Mouse (Mus musculus): ENCODE measurements at regions not wholly inside any gene's neighbourhood (a gene's known extent, or its start where the extent isn't known, plus 50 kb on each side); places are given as distances from the start of the nearest gene placed in this dataset.
A peak's percentile ranks its signal among the peaks of the same experiment; 100 is the strongest.

- Histone ChIP-seq H3ac (ENCODE audit: control insufficient read depth, insufficient read length) (no peak overlapping the region), H3K36me3 (ENCODE audit: control insufficient read depth, insufficient read depth) (no peaks in the 10 kb centered on the region), H3K27me3 (ENCODE audit: control insufficient read depth, insufficient read depth, insufficient read length) (no peaks in the 10 kb centered on the region), H3K4me3 (no peak overlapping the region), H3K4me2 (ENCODE audit: low read depth) (no peak overlapping the region), H3K79me2 (ENCODE audit: control insufficient read depth, insufficient read depth) (no peaks in the 10 kb centered on the region)
- TF ChIP-seq MYOG (IDR thresholded peaks at IDR 0.05; ENCODE audit: control insufficient read depth in 1 of 3, insufficient read depth in 1 of 3, insufficient read length in 2 of 3, low read depth in 2 of 3) (no peak), E2F4 (IDR thresholded peaks at IDR 0.05; ENCODE audit: insufficient read depth) (no peak), SRF (IDR thresholded peaks at IDR 0.05; ENCODE audit: control insufficient read depth, insufficient read length, low read depth) (no peak), CEBPB (IDR thresholded peaks at IDR 0.05; ENCODE audit: insufficient read depth, poor library complexity, severe bottlenecking) (no peak), MYOD1 (IDR thresholded peaks at IDR 0.05; ENCODE audit: control insufficient read depth in 1 of 3, insufficient read length in 2 of 3, low read depth in 2 of 3) (no peak), POLR2A (IDR thresholded peaks at IDR 0.05; ENCODE audit: insufficient read length, low read depth) (no peak), USF1 (IDR thresholded peaks at IDR 0.05; ENCODE audit: low read depth) (no peak), POLR2AphosphoS2 (IDR thresholded peaks at IDR 0.05; ENCODE audit: insufficient read length, low read depth) (no peak), TCF12 (IDR thresholded peaks at IDR 0.05; ENCODE audit: insufficient read depth, poor library complexity, severe bottlenecking) (no peak)
Measured at GRCm38 (mm10) chr15:72135992-72136617, 1698.3 kb upstream of the Gm6569 start.

- Histone ChIP-seq H3ac (ENCODE audit: control insufficient read depth, insufficient read length) (no peak overlapping the region), H3K4me3 (no peak overlapping the region), H3K36me3 (ENCODE audit: control insufficient read depth, insufficient read depth) (no peaks in the 10 kb centered on the region), H3K79me2 (ENCODE audit: control insufficient read depth, insufficient read depth) (no peaks in the 10 kb centered on the region), H3K27me3 (ENCODE audit: control insufficient read depth, insufficient read depth, insufficient read length) (no peaks in the 10 kb centered on the region), H3K4me2 (ENCODE audit: low read depth) (no peak overlapping the region)
- TF ChIP-seq MYOG (IDR thresholded peaks at IDR 0.05; ENCODE audit: control insufficient read depth in 1 of 3, insufficient read depth in 1 of 3, insufficient read length in 2 of 3, low read depth in 2 of 3) (no peak), E2F4 (IDR thresholded peaks at IDR 0.05; ENCODE audit: insufficient read depth) (no peak), REST (IDR thresholded peaks at IDR 0.05; ENCODE audit: insufficient read depth, insufficient read length) (no peak), POLR2A (IDR thresholded peaks at IDR 0.05; ENCODE audit: insufficient read length, low read depth) (no peak), CEBPB (IDR thresholded peaks at IDR 0.05; ENCODE audit: insufficient read depth, poor library complexity, severe bottlenecking) (no peak), USF1 (IDR thresholded peaks at IDR 0.05; ENCODE audit: low read depth) (no peak), TCF3 (IDR thresholded peaks at IDR 0.05; ENCODE audit: insufficient read length, low read depth) (no peak), SRF (IDR thresholded peaks at IDR 0.05; ENCODE audit: control insufficient read depth, insufficient read length, low read depth) (no peak), MYOD1 (IDR thresholded peaks at IDR 0.05; ENCODE audit: control insufficient read depth in 1 of 3, insufficient read length in 2 of 3, low read depth in 2 of 3) (no peak), TCF12 (IDR thresholded peaks at IDR 0.05; ENCODE audit: insufficient read depth, poor library complexity, severe bottlenecking) (no peak), POLR2AphosphoS2 (IDR thresholded peaks at IDR 0.05; ENCODE audit: insufficient read length, low read depth) (no peak), MAX (IDR thresholded peaks at IDR 0.05; ENCODE audit: low read depth) (no peak)
Measured at GRCm38 (mm10) chr15:72140122-72140521, 1694.2 kb upstream of the Gm6569 start.

- no peaks in the 10 kb centered on the region for H3K36me3 ChIP-seq (ENCODE audit: control insufficient read depth, insufficient read depth)
- no peak overlapping the region for H3ac ChIP-seq (ENCODE audit: control insufficient read depth, insufficient read length)
- no peaks in the 10 kb centered on the region for H3K79me2 ChIP-seq (ENCODE audit: control insufficient read depth, insufficient read depth)
- TF ChIP-seq SRF (IDR thresholded peaks at IDR 0.05; ENCODE audit: control insufficient read depth, insufficient read length, low read depth): no peak
- TF ChIP-seq MYOD1 (IDR thresholded peaks at IDR 0.05; ENCODE audit: control insufficient read depth in 1 of 3, insufficient read length in 2 of 3, low read depth in 2 of 3): no peak
- TF ChIP-seq TCF12 (IDR thresholded peaks at IDR 0.05; ENCODE audit: insufficient read depth, poor library complexity, severe bottlenecking): no peak
- TF ChIP-seq E2F4 (IDR thresholded peaks at IDR 0.05; ENCODE audit: insufficient read depth): no peak
- no peaks in the 10 kb centered on the region for H3K27me3 ChIP-seq (ENCODE audit: control insufficient read depth, insufficient read depth, insufficient read length)
- H3K4me2 ChIP-seq (ENCODE audit: low read depth): no peak overlapping the region
- no peak overlapping the region for H3K4me3 ChIP-seq
Measured at GRCm38 (mm10) chr15:72150581-72150980, 1683.8 kb upstream of the Gm6569 start.

- Histone ChIP-seq H3ac (ENCODE audit: control insufficient read depth, insufficient read length) (no peak overlapping the region), H3K36me3 (ENCODE audit: control insufficient read depth, insufficient read depth) (no peaks in the 10 kb centered on the region), H3K4me3 (no peak overlapping the region), H3K27me3 (ENCODE audit: control insufficient read depth, insufficient read depth, insufficient read length) (no peaks in the 10 kb centered on the region), H3K79me2 (ENCODE audit: control insufficient read depth, insufficient read depth) (no peaks in the 10 kb centered on the region), H3K4me2 (ENCODE audit: low read depth) (no peak overlapping the region)
- TF ChIP-seq E2F4 (IDR thresholded peaks at IDR 0.05; ENCODE audit: insufficient read depth) (no peak), MAX (IDR thresholded peaks at IDR 0.05; ENCODE audit: low read depth) (no peak), REST (IDR thresholded peaks at IDR 0.05; ENCODE audit: insufficient read depth, insufficient read length) (no peak), TCF12 (IDR thresholded peaks at IDR 0.05; ENCODE audit: insufficient read depth, poor library complexity, severe bottlenecking) (no peak)
Measured at GRCm38 (mm10) chr15:72158505-72158904, 1675.9 kb upstream of the Gm6569 start.

- Histone ChIP-seq H3K4me3 (no peak overlapping the region), H3K36me3 (ENCODE audit: control insufficient read depth, insufficient read depth) (no peaks in the 10 kb centered on the region), H3K79me2 (ENCODE audit: control insufficient read depth, insufficient read depth) (no peaks in the 10 kb centered on the region), H3K27me3 (ENCODE audit: control insufficient read depth, insufficient read depth, insufficient read length) (no peaks in the 10 kb centered on the region), H3K4me2 (ENCODE audit: low read depth) (no peak overlapping the region), H3ac (ENCODE audit: control insufficient read depth, insufficient read length) (no peak overlapping the region)
- peak; percentile 94 for TF ChIP-seq MAX (IDR thresholded peaks at IDR 0.05; ENCODE audit: low read depth)
- TF ChIP-seq REST (IDR thresholded peaks at IDR 0.05; ENCODE audit: insufficient read depth, insufficient read length): peak; percentile 90
- TF ChIP-seq MYOD1 (IDR thresholded peaks at IDR 0.05; ENCODE audit: control insufficient read depth in 1 of 3, insufficient read length in 2 of 3, low read depth in 2 of 3): no peak
Measured at GRCm38 (mm10) chr15:72200861-72201260, 1633.5 kb upstream of the Gm6569 start.

Data from myocyte (in vitro differentiated cells).